Mouse (Mus musculus) cerebellum, postnatal 14 days (tissue): ENCODE results near the gene Dnaic2.

Experiments used
- DNase-seq, 2 experiments: peaks; one replicate each; pipeline ENCODE4 v3.0.0; 2021; ENCODE audit warnings: mixed read lengths in 2 of 2

Gene Dnaic2

GRCm38 (mm10) chr11:114726965-114727825 is at the start of gene Dnaic2:
Dnaic2 (plus strand) TSS chr11:114727408.
- DNase-seq = peak; percentile 75

GRCm38 (mm10) chr11:114679582-114679981 is 47.6 kb upstream of the Dnaic2 start:
- DNase-seq = peak; percentile 54 to 63

- DNase-seq = peak in 1 of 2 experiments; percentile 43
Observed at GRCm38 (mm10) chr11:114680291-114680690, 46.9 kb upstream of the Dnaic2 start.

DNA sequence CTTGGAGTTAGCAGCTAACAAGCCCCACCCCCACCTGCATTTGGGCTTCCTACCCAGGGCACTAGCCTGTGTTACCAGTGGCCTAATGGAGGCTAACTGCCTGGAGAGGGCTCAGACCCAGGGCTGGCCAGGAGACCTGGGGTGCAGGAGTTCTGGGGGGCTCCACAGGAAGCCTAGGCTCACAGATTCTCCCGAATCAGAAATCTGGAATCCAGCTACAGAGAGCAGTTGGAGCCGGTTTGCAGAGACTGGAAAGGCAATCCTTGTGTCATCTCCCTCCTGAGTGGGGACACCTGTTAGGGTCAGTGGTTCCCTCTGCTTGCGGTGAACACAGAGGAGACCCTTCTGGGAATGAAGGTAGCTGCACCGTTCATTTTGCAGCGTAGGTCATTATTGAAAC is 46.2 kb upstream of the Dnaic2 start:
- DNase-seq = no peak

DNA sequence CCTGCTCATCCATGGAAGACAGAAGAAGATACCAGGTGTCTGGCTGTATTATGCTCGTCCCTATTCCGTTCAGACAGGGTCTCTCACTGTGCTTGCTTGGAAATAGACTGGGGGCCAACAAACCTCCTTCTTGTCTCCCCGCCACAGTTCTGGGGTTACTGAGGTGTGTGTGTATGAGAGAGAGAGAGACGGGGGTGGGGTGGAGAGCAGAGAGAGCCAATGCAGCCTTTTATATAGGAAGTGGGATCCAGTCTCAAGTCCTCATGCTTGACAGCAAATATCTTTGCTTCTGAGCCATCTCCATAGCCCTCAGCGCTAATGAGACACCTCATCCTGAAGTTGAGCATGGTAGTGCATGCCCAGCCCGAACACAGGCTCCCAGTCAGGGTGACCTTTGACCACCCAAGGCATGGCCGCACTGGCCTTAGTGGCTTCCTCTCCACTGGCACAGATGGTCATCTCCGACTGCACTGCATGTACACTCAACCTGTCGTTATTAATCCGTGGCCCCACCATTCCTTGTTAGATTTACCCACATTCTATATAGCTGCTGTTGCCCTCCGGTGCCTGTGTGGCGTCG is 44.8 kb upstream of the Dnaic2 start:
- no peak for DNase-seq

DNA sequence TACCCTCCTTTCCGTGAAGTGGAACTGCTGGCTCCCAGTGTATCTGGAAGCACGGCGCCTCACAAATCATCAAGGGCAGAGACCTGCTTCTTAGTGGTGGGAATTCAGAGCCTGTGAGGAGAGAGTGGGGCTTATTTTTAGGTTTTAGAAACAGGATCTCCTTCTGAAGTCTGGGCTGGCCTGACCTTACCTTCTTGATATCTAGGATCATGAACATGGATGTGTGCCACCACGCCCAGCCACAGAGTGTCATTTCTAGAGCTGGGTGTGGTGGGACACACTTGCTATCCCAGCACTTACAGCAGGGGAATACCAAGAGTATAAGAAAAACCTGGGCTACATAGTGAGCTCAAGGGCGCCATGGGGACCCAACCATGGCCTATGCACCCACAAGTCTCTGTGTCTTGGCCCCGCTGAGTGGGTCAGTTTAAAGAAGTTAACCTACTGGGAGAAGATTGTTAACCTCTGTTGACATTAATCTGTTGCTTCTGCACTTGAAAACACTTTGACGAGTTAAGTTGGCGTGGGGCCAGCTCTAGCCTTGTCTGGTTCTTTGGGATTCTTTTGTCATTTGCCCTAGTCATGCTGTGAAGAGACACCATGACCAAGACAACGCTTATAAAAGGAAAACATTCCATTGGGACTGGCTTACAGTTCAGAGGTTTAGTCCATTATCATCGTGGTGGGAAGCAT is 44.0 kb upstream of the Dnaic2 start:
- DNase-seq = peak in 1 of 2 experiments; percentile 55

DNA sequence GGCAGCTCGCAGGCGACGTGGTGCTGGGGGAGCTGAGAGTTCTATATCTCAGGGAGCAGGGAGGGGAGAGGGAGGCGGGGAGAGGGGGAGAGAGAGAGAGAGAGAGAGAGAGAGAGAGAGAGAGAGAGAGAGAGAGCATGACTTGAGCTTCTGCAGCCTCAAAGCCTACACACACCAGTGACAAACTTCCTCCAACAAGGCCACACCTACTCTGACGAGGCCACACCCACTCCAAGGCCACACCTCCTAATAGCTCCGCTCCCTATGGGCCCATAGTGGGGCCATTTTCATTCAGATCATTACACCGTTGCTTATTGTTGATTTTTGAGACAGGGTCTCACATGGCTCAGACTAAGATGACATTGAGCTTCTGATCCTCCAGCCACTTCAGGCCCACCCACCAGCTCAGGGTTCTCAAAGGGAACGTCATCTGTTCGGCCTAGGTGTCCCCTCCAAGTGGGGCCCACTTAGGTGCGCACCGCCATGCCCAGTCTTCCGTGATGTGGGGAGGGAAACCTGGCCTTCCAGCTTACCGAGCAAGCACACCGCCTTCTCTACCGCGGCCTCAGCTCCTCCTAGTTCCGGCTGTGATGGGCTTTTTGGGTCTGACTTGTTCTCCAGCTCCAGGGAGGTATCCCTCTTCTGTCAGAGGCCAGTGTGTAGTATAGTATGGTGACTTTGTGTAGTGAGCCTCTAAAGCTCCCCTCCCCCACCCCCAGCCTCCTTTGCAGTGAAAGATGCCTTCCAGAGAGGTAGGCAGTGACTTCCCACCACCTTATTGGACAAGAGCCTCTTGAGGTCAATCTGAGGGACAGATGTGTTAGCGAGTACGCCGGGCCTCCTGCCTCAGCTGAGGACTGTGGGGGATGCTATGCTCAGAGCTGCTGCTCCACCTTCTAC is 43.2 kb upstream of the Dnaic2 start:
- peak; percentile 48 to 52 for DNase-seq

GRCm38 (mm10) chr11:114684627-114685373 is 42.4 kb upstream of the Dnaic2 start:
- DNase-seq = peak; percentile 99 to 100

DNA sequence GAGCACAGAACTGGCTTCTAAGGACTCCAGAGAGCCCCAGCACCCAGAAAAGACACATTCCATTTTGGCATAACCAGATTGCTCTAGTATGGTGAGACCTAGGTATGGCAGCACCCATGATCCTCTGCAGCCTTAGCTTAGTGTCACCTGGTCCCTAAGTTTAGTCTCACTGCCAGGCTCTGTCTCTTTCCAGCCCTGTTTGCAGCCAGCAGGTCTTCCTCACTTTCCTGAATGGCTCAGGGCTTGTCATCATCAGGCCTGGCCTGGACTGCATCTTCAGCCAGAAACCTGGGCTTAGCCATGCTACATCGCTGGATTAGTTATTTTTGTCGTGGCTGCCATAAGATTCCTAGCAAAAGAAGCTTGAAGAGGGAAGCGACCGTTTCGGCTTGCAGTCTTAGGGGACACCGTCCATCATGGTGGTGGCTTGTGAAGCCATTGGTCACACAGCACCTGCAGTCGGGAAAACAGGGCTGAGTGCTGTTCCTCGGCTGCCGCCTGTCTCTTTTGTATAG is 41.6 kb upstream of the Dnaic2 start:
- peak in 1 of 2 experiments; percentile 51 for DNase-seq

DNA sequence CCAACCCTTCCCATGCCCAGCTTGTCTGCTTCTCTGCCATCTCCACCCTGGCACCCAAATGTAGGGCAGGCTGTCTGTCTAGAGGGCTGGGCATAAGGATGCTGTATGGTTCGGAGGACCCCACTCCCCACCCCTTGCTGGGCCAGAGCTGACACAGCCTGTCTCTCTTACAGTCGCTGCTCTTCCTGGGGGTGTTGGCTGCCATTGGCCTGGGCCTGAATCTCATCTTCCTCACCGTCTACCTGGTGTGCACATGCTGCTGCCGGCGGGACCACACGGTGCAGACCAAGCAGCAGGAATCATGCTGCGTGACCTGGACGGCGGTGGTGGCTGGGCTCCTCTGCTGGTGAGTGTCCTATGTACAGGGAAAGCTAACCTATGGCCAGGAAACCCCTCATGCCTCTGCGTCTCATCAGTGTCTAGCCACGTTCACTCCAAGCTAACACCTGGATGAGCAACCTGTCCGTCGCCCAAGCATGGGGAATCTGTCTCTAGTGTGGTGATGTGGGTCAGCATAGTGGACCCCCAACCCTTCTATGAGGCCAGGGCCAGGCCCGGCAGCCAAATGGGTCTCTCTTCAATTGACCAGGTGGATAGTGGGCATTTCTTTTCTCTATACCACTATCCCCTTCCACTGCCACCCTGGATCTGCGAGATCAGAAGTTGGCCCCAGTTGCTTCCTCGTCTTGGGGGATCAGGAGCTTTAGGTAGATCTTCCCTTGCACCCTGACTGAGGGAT is 40.8 kb upstream of the Dnaic2 start:
- DNase-seq = peak; percentile 65 to 74

GRCm38 (mm10) chr11:114687574-114688188 is 39.5 kb upstream of the Dnaic2 start:
- DNase-seq = no peak

DNA sequence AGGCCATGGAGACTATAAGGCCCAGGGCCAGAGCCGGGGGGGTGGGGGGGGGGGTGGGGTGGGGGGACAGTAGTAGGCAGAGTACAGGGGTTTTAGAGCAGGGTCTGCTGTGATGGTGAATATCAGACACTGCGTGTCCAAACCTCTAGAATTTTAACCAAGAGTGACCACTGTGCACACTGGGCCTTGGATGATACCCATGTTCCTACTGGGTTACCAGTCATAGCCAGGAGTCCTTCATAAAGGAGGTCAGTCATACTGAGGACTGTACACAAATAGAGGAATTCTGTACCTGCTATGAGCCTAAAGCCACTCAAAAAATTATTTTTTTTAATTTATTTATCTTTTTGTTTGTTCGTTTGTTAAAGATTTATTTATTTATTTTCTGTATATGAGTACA is 38.5 kb upstream of the Dnaic2 start:
- DNase-seq = peak in 1 of 2 experiments; percentile 64

GRCm38 (mm10) chr11:114690192-114690591 is 37.0 kb upstream of the Dnaic2 start:
- no peak for DNase-seq

- no peak for DNase-seq
Observed at GRCm38 (mm10) chr11:114691454-114692182, 35.6 kb upstream of the Dnaic2 start.

- DNase-seq = no peak
Observed at GRCm38 (mm10) chr11:114692601-114693000, 34.6 kb upstream of the Dnaic2 start.

DNA sequence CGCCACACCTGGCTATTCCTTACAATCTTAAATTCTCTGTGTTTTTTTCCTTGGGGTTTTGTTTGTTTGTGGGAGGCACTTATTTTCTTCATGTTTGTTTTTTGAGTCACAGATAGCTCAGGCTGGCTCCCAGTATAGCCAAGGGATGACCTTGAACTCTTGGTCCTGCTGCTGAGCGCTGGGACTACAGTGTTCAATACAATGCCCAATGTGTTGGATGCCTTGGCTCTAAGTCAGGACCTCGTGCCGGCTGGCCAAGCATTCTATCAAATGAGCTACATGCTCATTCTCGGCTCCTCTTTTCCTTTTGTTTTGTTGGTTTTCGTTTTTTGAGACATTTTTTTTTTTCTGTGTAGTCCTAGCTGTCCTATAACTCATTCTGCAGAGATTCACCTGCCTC is 33.8 kb upstream of the Dnaic2 start:
- no peak for DNase-seq

- DNase-seq = no peak
Observed at GRCm38 (mm10) chr11:114694451-114694850, 32.8 kb upstream of the Dnaic2 start.

GRCm38 (mm10) chr11:114698496-114698895 is 28.7 kb upstream of the Dnaic2 start:
- DNase-seq = no peak

GRCm38 (mm10) chr11:114699511-114699910 is 27.7 kb upstream of the Dnaic2 start:
- DNase-seq = no peak
